Mouse (Mus musculus) kidney, adult 2 months (tissue): Measurements from ENCODE around the gene Gria1.

Source experiments
- CTCF ChIP-seq: fragments of 200-500 bp; conservative IDR thresholded peaks from 2 replicates; pipeline ENCODE4 v1.5.1; 2011; ENCODE audit warnings: low read depth, mild to moderate bottlenecking, control low read depth, low read length, moderate library complexity, mixed read lengths; ENCODE audit not compliant: insufficient read depth, insufficient read length
- POLR2A ChIP-seq: fragments of 200-500 bp; IDR thresholded peaks from one replicate; pipeline ENCODE4 v1.6.1; 2011; ENCODE audit warnings: low read depth, low read length, control low read depth

GRCm38 (mm10) chr11:57143681-57144080, 132.5 kb downstream of the Gria1 start:
- TF ChIP-seq POLR2A = no peak
- no peak for TF ChIP-seq CTCF
